Mouse (Mus musculus): Measurements from ENCODE around the gene Ptov1. TPM values are rescaled to one million over a fixed set of nuclear protein-coding genes. Genes with fewer than 3 reads are reported as not detected.

Ptov1 gene
- polyA plus RNA-seq, 1 experiment from 2014 or later, result 310 TPM

GRCm38 (mm10) chr7:44818164-44818563, 51.4 kb downstream of the Ptov1 start:
- 15% methylated on average over 2 of the region's 2 CpGs for WGBS
- ATAC-seq (ENCODE audit: insufficient number of reproducible peaks, insufficient read depth, low FRiP score, low read depth), result no peak
- peaks cover 19% of the 10 kb centered on the region; the same call in 1 of the 2 replicates for H3K36me3 ChIP-seq (ENCODE audit: control insufficient read depth, insufficient read depth, low read length)
- no peaks in the 10 kb centered on the region for H3K27me3 ChIP-seq (ENCODE audit: control insufficient read depth, insufficient read depth, low read length)
- peaks cover 22 to 59% of the 10 kb centered on the region in 2 experiments for H3K4me1 ChIP-seq (ENCODE audit: control insufficient read depth in 2 of 2, insufficient read depth in 2 of 2, low read length in 2 of 2)
- peak overlapping the region; percentile 1 to 85; a peak in 3 of 4 replicates for H3K4me3 ChIP-seq (ENCODE audit: control insufficient read depth in 1 of 2, insufficient read depth in 1 of 2, low read depth in 1 of 2, low read length in 2 of 2)
- H3K4me2 ChIP-seq (ENCODE audit: low read length), result peak overlapping the region; percentile 91
- peak overlapping the region; percentile 95 for H3K9ac ChIP-seq (ENCODE audit: low read length)
- H3K27ac ChIP-seq (replicated peaks in 1 of 2; ENCODE audit: control insufficient read depth in 1 of 2, insufficient read depth in 1 of 2, low read depth in 2 of 2, low read length in 2 of 2), result peak overlapping the region in 1 of 2 experiments; percentile 99; a peak in 1 of 4 replicates
- H3K9me3 ChIP-seq (ENCODE audit: control insufficient read depth, low read length), result no peaks in the 10 kb centered on the region

- H3K9me3 ChIP-seq (ENCODE audit: control insufficient read depth, low read length), result no peaks in the 10 kb centered on the region
- H3K36me3 ChIP-seq (ENCODE audit: control insufficient read depth, insufficient read depth, low read length), result peaks cover 24% of the 10 kb centered on the region
- no peak for ATAC-seq (ENCODE audit: insufficient number of reproducible peaks, insufficient read depth, low FRiP score, low read depth)
- H3K9ac ChIP-seq (ENCODE audit: low read length), result peak overlapping the region; percentile 95
- peaks cover 22 to 53% of the 10 kb centered on the region in 2 experiments for H3K4me1 ChIP-seq (ENCODE audit: control insufficient read depth in 2 of 2, insufficient read depth in 2 of 2, low read length in 2 of 2)
- peak overlapping the region; percentile 94 to 99 for H3K27ac ChIP-seq (replicated peaks in 1 of 2; ENCODE audit: control insufficient read depth in 1 of 2, insufficient read depth in 1 of 2, low read depth in 2 of 2, low read length in 2 of 2)
- no peaks in the 10 kb centered on the region for H3K27me3 ChIP-seq (ENCODE audit: control insufficient read depth, insufficient read depth, low read length)
- 10% methylated on average over 3 of the region's 3 CpGs for WGBS
- H3K4me3 ChIP-seq (ENCODE audit: control insufficient read depth in 1 of 2, insufficient read depth in 1 of 2, low read depth in 1 of 2, low read length in 2 of 2), result peak overlapping the region; percentile 67 to 85
- peak overlapping the region; percentile 91 for H3K4me2 ChIP-seq (ENCODE audit: low read length)
These were observed 52.1 kb downstream of the Ptov1 start for GRCm38 (mm10) chr7:44817441-44817840.

GRCm38 (mm10) chr7:44816470-44817021, 53.0 kb downstream of the Ptov1 start, which contains the start of gene Atf5:
TSS of gene Atf5 (minus strand) at chr7:44816658.
- peaks cover 22 to 51% of the 10 kb centered on the region in 2 experiments for H3K4me1 ChIP-seq (ENCODE audit: control insufficient read depth in 2 of 2, insufficient read depth in 2 of 2, low read length in 2 of 2)
- WGBS, result under 1% methylated on average over 55 of the region's 57 CpGs

DNA sequence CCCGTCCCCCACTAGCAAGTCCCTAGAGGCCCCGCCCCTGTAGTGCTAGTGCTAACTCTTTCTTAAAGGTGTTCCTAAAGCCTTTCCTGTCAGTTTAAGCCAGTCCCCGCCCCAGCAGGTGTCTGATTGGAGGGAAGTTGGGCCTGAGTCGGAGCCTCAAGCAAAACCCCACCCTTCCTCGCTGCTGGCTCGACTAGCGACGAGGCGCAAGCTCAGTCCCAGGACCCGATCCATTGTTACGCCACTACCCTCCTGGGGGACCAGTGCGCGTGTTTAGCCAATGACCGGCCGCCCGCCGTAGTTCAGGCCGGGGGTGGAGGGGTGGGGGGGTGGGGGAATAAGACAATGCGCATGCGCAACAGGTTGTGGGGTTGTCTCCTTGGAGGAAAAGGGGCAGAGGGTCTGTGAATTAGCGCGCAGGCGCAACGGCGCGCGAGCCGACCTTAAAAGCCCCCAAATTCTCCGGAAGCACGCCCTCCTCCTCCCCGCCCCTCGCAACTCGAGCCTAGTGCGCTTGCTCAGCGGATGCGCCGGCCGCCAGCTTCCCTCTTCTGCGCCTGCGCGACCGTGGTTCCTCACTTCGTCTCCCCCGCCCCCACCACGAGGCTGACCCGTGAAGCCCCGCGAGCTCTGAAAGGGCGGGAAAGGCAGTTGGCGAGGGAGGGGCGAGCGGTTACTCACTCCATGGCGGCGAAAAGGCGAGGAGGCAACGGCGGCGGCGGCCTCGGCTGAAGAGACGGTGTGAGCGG, 53.7 kb downstream of the Ptov1 start, which contains the start of the genes Nup62 and Il4i1:
TSS of gene Nup62 (plus strand) at position 368 of the 749 bp plus-strand sequence.
TSS of gene Il4i1 (plus strand) at position 667 of the 749 bp plus-strand sequence.
- H3K9me3 ChIP-seq (ENCODE audit: control insufficient read depth, low read length), result no peaks in the 10 kb centered on the region
- H3K36me3 ChIP-seq (ENCODE audit: control insufficient read depth, insufficient read depth, low read length), result peaks cover 35% of the 10 kb centered on the region
- ATAC-seq (ENCODE audit: insufficient number of reproducible peaks, insufficient read depth, low FRiP score, low read depth), result peak; percentile 93
- H3K27me3 ChIP-seq (ENCODE audit: control insufficient read depth, insufficient read depth, low read length), result no peaks in the 10 kb centered on the region
- peak within 1 kb of the TSS; percentile 91 for H3K4me2 ChIP-seq (ENCODE audit: low read length)
- H3K27ac ChIP-seq (replicated peaks in 1 of 2; ENCODE audit: control insufficient read depth in 1 of 2, insufficient read depth in 1 of 2, low read depth in 2 of 2, low read length in 2 of 2), result peak within 1 kb of the TSS; percentile 94 to 99
- H3K4me3 ChIP-seq (ENCODE audit: control insufficient read depth in 1 of 2, insufficient read depth in 1 of 2, low read depth in 1 of 2, low read length in 2 of 2), result peak within 1 kb of the TSS; percentile 67 to 85
- H3K4me1 ChIP-seq (ENCODE audit: control insufficient read depth in 2 of 2, insufficient read depth in 2 of 2, low read length in 2 of 2), result peaks cover 22 to 45% of the 10 kb centered on the region in 2 experiments
- H3K9ac ChIP-seq (ENCODE audit: low read length), result peak within 1 kb of the TSS; percentile 95
- WGBS, result under 1% methylated on average over 62 of the region's 62 CpGs

More at GRCm38 (mm10) chr7:44816470-44817021, 53.0 kb downstream of the Ptov1 start, which contains the start of gene Atf5:
- Histone ChIP-seq H3K4me3 (ENCODE audit: control insufficient read depth in 1 of 2, insufficient read depth in 1 of 2, low read depth in 1 of 2, low read length in 2 of 2) (peak within 1 kb of the TSS; percentile 67 to 85), H3K4me2 (ENCODE audit: low read length) (peak within 1 kb of the TSS; percentile 91), H3K27ac (replicated peaks in 1 of 2; ENCODE audit: control insufficient read depth in 1 of 2, insufficient read depth in 1 of 2, low read depth in 2 of 2, low read length in 2 of 2) (peak within 1 kb of the TSS; percentile 94 to 99), H3K9me3 (ENCODE audit: control insufficient read depth, low read length) (no peaks in the 10 kb centered on the region), H3K36me3 (ENCODE audit: control insufficient read depth, insufficient read depth, low read length) (peaks cover 31% of the 10 kb centered on the region), H3K27me3 (ENCODE audit: control insufficient read depth, insufficient read depth, low read length) (no peaks in the 10 kb centered on the region), H3K9ac (ENCODE audit: low read length) (peak within 1 kb of the TSS; percentile 95)
- ATAC-seq (ENCODE audit: insufficient number of reproducible peaks, insufficient read depth, low FRiP score, low read depth), result peak; percentile 26

GRCm38 (mm10) chr7:44814952-44815553, 54.5 kb downstream of the Ptov1 start:
- peaks cover 35% of the 10 kb centered on the region for H3K36me3 ChIP-seq (ENCODE audit: control insufficient read depth, insufficient read depth, low read length)
- peak overlapping the region; percentile 95 for H3K9ac ChIP-seq (ENCODE audit: low read length)
- H3K9me3 ChIP-seq (ENCODE audit: control insufficient read depth, low read length), result no peaks in the 10 kb centered on the region
- H3K27ac ChIP-seq (replicated peaks in 1 of 2; ENCODE audit: control insufficient read depth in 1 of 2, insufficient read depth in 1 of 2, low read depth in 2 of 2, low read length in 2 of 2), result peak overlapping the region; percentile 94 to 99; a peak in 2 of 4 replicates
- 22% methylated on average over 14 of the region's 14 CpGs for WGBS
- ATAC-seq (ENCODE audit: insufficient number of reproducible peaks, insufficient read depth, low FRiP score, low read depth), result no peak
- H3K4me3 ChIP-seq (ENCODE audit: control insufficient read depth in 1 of 2, insufficient read depth in 1 of 2, low read depth in 1 of 2, low read length in 2 of 2), result peak overlapping the region; percentile 67 to 85
- H3K4me2 ChIP-seq (ENCODE audit: low read length), result peak overlapping the region; percentile 91
- H3K4me1 ChIP-seq (ENCODE audit: control insufficient read depth in 2 of 2, insufficient read depth in 2 of 2, low read length in 2 of 2), result peaks cover 22 to 37% of the 10 kb centered on the region in 2 experiments
- H3K27me3 ChIP-seq (ENCODE audit: control insufficient read depth, insufficient read depth, low read length), result no peaks in the 10 kb centered on the region

- Histone ChIP-seq H3K36me3 (ENCODE audit: control insufficient read depth, insufficient read depth, low read length) (peaks cover 32% of the 10 kb centered on the region), H3K9ac (ENCODE audit: low read length) (no peak overlapping the region), H3K4me2 (ENCODE audit: low read length) (no peak overlapping the region), H3K27ac (replicated peaks in 1 of 2; ENCODE audit: control insufficient read depth in 1 of 2, insufficient read depth in 1 of 2, low read depth in 2 of 2, low read length in 2 of 2) (no peak overlapping the region), H3K4me3 (ENCODE audit: control insufficient read depth in 1 of 2, insufficient read depth in 1 of 2, low read depth in 1 of 2, low read length in 2 of 2) (no peak overlapping the region), H3K9me3 (ENCODE audit: control insufficient read depth, low read length) (no peaks in the 10 kb centered on the region), H3K4me1 (ENCODE audit: control insufficient read depth in 2 of 2, insufficient read depth in 2 of 2, low read length in 2 of 2) (peaks cover 18 to 30% of the 10 kb centered on the region in 2 experiments), H3K27me3 (ENCODE audit: control insufficient read depth, insufficient read depth, low read length) (no peaks in the 10 kb centered on the region)
- ATAC-seq (ENCODE audit: insufficient number of reproducible peaks, insufficient read depth, low FRiP score, low read depth), result no peak
- WGBS, result 96% methylated on average over 4 of the region's 4 CpGs
These were observed 55.2 kb downstream of the Ptov1 start for GRCm38 (mm10) chr7:44814423-44814822.

- Histone ChIP-seq H3K27ac (replicated peaks in 1 of 2; ENCODE audit: control insufficient read depth in 1 of 2, insufficient read depth in 1 of 2, low read depth in 2 of 2, low read length in 2 of 2) (no peak overlapping the region), H3K4me1 (ENCODE audit: control insufficient read depth in 2 of 2, insufficient read depth in 2 of 2, low read length in 2 of 2) (peaks cover 17 to 26% of the 10 kb centered on the region in 2 experiments), H3K27me3 (ENCODE audit: control insufficient read depth, insufficient read depth, low read length) (no peaks in the 10 kb centered on the region), H3K9me3 (ENCODE audit: control insufficient read depth, low read length) (no peaks in the 10 kb centered on the region), H3K9ac (ENCODE audit: low read length) (no peak overlapping the region), H3K4me2 (ENCODE audit: low read length) (no peak overlapping the region), H3K36me3 (ENCODE audit: control insufficient read depth, insufficient read depth, low read length) (peaks cover 32% of the 10 kb centered on the region), H3K4me3 (ENCODE audit: control insufficient read depth in 1 of 2, insufficient read depth in 1 of 2, low read depth in 1 of 2, low read length in 2 of 2) (no peak overlapping the region)
- ATAC-seq (ENCODE audit: insufficient number of reproducible peaks, insufficient read depth, low FRiP score, low read depth), result no peak
- WGBS, result 92% methylated on average over 3 of the region's 3 CpGs
These were observed 55.6 kb downstream of the Ptov1 start for GRCm38 (mm10) chr7:44813985-44814384.

Data from heart, embryonic 14.5 days (tissue).